Mouse (Mus musculus) ES-Bruce4 (cell line): ENCODE measurements around the gene Pphln1. TPM values are rescaled to one million over a fixed set of nuclear protein-coding genes. Genes with fewer than 3 reads are reported as not detected.

Experiments used
- H3K27ac ChIP-seq: 2 replicates; pipeline ENCODE4 v1.5.1; 2012; ENCODE audit warnings: low read length, inconsistent platforms; ENCODE audit not compliant: insufficient read depth
- H3K27me3 ChIP-seq: 2 replicates; pipeline ENCODE4 v1.6.1; 2012; ENCODE audit warnings: mild to moderate bottlenecking, low read length, inconsistent platforms; ENCODE audit not compliant: control insufficient read depth, poor library complexity, insufficient read depth, severe bottlenecking
- H3K36me3 ChIP-seq: 2 replicates; pipeline ENCODE4 v1.6.1; 2012; ENCODE audit warnings: inconsistent platforms, mild to moderate bottlenecking, low read length, moderate library complexity; ENCODE audit not compliant: control insufficient read depth, poor library complexity, insufficient read depth, severe bottlenecking
- H3K4me1 ChIP-seq: one replicate; pipeline ENCODE4 v1.8.1; 2011; ENCODE audit warnings: low read length; ENCODE audit not compliant: control insufficient read depth, insufficient read depth
- H3K4me3 ChIP-seq: 2 replicates; pipeline ENCODE4 v1.5.1; 2011; ENCODE audit warnings: low read depth, mild to moderate bottlenecking, low read length
- H3K9ac ChIP-seq: 2 replicates; pipeline ENCODE4 v1.6.1; 2012; ENCODE audit warnings: low read depth, mild to moderate bottlenecking, inconsistent platforms; ENCODE audit not compliant: poor library complexity, severe bottlenecking
- H3K9me3 ChIP-seq: replicated peaks from 2 replicates; pipeline ENCODE4 v1.6.1; 2012; ENCODE audit warnings: mild to moderate bottlenecking, low read length, inconsistent platforms; ENCODE audit not compliant: control insufficient read depth, poor library complexity, insufficient read depth, severe bottlenecking
- CTCF ChIP-seq: IDR thresholded peaks from one replicate; pipeline ENCODE4 v1.8.1; 2011; ENCODE audit warnings: low read depth, low read length
- EP300 ChIP-seq: IDR thresholded peaks from 2 replicates; pipeline ENCODE4 v1.6.1; 2011; ENCODE audit warnings: low read depth, low read length; ENCODE audit not compliant: insufficient read depth
- POLR2A ChIP-seq: IDR thresholded peaks from one replicate; pipeline ENCODE4 v1.8.1; 2011; ENCODE audit warnings: low read length; ENCODE audit not compliant: insufficient read depth
- polyA plus RNA-seq: library from polyadenylated mRNA; stranded (reverse); fragments of >200 nt; gene quantifications from 2 replicates; pipeline ENCODE4 v1.2.4, GENCODE M21; 2011; ENCODE audit warnings: low read depth; ENCODE audit not compliant: missing spikeins, insufficient read depth, insufficient read length

Gene Pphln1
- polyA plus RNA-seq, 1 experiment, result 65.8 TPM

- TF ChIP-seq POLR2A, result no peak
- Histone ChIP-seq H3K9ac (no peak overlapping the region), H3K4me3 (no peak overlapping the region), H3K36me3 (no peaks in the 10 kb centered on the region), H3K27ac (no peak overlapping the region), H3K4me1 (peaks cover 5% of the 10 kb centered on the region), H3K9me3 (no peaks in the 10 kb centered on the region), H3K27me3 (peaks cover 18% of the 10 kb centered on the region)
Observed at GRCm38 (mm10) chr15:93519836-93520826, 122.0 kb downstream of the Pphln1 start.

DNA sequence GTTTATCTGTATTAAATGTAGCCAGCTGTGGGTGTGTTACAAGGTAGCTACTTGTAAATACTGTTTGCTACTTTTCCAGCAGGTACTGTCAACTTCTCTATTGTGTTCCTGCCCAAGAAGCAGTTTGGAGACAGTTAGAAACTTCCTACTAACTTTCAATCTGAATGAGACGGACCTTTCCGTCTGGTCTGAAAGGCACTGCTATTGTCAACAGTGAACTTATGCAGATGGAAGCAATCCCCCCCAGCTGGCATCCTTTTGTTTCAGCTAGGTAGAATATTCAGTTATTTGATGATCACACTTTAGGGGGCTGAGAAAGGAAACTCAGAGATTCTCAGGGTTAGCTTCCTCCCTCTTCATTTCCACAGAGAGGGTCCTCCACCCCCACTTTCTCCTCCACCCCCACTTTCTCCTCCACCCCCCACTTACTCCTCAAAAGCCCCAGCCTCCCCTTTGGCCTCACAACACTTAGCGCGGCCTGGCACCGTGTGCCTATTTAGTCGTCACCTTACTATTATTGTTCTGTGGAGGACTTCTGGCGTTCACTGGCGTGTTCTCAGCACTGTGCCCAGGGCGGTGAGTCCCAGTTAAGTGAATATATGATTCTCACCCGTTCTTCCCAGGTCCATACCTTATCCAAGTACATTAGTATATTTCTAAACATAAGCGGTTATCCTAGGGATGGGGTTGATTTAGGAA lies 123.1 kb downstream of the Pphln1 start:
- Histone ChIP-seq H3K4me1 (peaks cover 5% of the 10 kb centered on the region), H3K9ac (no peak overlapping the region), H3K27ac (no peak overlapping the region), H3K36me3 (no peaks in the 10 kb centered on the region), H3K9me3 (no peaks in the 10 kb centered on the region), H3K27me3 (peaks cover 20% of the 10 kb centered on the region), H3K4me3 (no peak overlapping the region)
- TF ChIP-seq POLR2A (no peak), EP300 (peak; percentile 52; the same call in 1 of the 2 replicates)

DNA sequence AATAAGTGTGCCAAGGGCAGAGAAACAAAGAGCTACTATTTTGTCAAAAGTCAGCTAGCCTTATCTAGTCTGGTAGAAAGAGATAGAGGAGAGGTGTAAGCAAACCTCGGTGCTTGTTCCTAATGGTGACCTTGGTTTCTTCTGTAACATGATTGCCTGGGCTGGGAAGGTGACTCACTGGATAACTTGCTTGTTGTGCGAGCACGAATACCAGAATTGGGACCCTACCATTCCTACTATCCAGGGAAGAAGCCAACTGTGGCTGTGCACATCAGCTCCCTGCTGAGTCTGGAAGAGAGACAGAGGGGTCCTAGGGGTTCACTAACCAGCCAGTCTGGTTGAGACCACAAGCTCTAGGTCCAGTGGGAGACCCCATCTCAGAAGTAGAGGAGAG lies 123.6 kb downstream of the Pphln1 start:
- no peak overlapping the region for H3K27ac ChIP-seq
- H3K36me3 ChIP-seq, result no peaks in the 10 kb centered on the region
- no peaks in the 10 kb centered on the region for H3K9me3 ChIP-seq
- H3K9ac ChIP-seq, result no peak overlapping the region
- no peak overlapping the region for H3K4me3 ChIP-seq
- H3K27me3 ChIP-seq, result peaks cover 20% of the 10 kb centered on the region
- H3K4me1 ChIP-seq, result peaks cover 5% of the 10 kb centered on the region
- TF ChIP-seq CTCF (no peak), EP300 (no peak), POLR2A (no peak)

GRCm38 (mm10) chr15:93525305-93525917 lies 127.3 kb downstream of the Pphln1 start:
- Histone ChIP-seq H3K27ac (no peak overlapping the region), H3K27me3 (peaks cover 13% of the 10 kb centered on the region), H3K36me3 (no peaks in the 10 kb centered on the region), H3K4me1 (peaks cover 2% of the 10 kb centered on the region), H3K9ac (no peak overlapping the region), H3K9me3 (no peaks in the 10 kb centered on the region), H3K4me3 (no peak overlapping the region)
- TF ChIP-seq EP300, result no peak
- TF ChIP-seq POLR2A, result no peak
- TF ChIP-seq CTCF, result no peak

DNA sequence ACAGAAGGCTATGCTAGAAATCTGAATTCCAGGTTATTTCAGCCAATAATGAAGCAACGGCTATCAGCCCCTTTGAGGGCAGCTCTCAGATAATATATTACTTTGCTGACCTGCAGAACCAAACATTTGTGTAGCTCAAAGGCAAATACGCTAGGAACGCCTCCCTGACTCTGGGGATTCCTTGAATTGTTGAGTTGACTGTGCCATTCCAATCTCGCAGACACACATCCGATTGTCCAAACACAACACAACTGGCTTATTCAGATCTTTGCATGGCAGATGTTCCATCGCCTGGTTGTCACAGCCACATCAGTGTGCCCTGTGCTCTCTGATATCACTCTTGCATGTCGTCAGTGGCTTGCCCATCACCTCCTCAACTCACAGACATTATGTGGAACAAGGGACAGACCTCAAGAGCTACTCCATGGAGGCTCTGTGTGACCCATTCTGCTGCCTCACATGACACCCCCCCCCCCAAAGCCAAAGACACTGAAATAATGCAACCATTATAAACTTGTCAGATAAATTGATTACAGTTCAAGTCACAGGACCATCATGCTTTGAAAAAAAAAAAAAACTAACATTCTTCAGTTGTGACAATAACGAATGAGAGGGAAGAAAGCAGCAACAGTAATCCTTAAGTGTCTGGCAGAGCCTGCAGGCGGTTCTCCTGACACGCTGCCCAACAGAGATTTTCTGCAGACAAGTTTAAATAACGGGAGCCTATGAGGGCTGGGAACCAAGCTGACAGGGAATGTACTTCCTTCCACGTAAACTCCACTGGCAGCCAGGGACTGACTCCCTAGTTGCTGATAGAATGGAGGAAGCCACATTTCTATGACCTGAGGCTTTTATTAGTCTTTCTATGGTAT lies 131.9 kb downstream of the Pphln1 start:
- peaks cover 8% of the 10 kb centered on the region for H3K27me3 ChIP-seq
- H3K4me1 ChIP-seq, result no peaks in the 10 kb centered on the region
- H3K9me3 ChIP-seq, result no peaks in the 10 kb centered on the region
- no peak overlapping the region for H3K4me3 ChIP-seq
- H3K27ac ChIP-seq, result no peak overlapping the region
- TF ChIP-seq EP300, result no peak
- TF ChIP-seq CTCF, result no peak
- no peak for TF ChIP-seq POLR2A
- no peaks in the 10 kb centered on the region for H3K36me3 ChIP-seq
- H3K9ac ChIP-seq, result no peak overlapping the region
